Mouse (Mus musculus) limb, embryonic 13.5 days (tissue): ENCODE results near the gene Zbtb7a. TPM values are rescaled to one million over a fixed set of nuclear protein-coding genes. Genes with fewer than 3 reads are reported as not detected.

Experiments used
- ATAC-seq: fragments of 200-750 bp; cut with Nextera tagmentation; 2 replicates; pipeline ENCODE4 v1.8.0; 2017; ENCODE audit warnings: low read depth, moderate number of reproducible peaks, moderate TSS enrichment; ENCODE audit not compliant: low FRiP score
- H3K27ac ChIP-seq: fragments of 300-500 bp; sonication (generic); 2 replicates; pipeline ENCODE4 v1.5.1; 2015; ENCODE audit warnings: inconsistent platforms, mild to moderate bottlenecking, moderate library complexity
- H3K27me3 ChIP-seq: fragments of 300-500 bp; sonication (generic); 2 replicates; pipeline ENCODE4 v1.6.1; 2015; ENCODE audit warnings: mild to moderate bottlenecking, inconsistent platforms
- H3K36me3 ChIP-seq: fragments of 300-500 bp; sonication (generic); 2 replicates; pipeline ENCODE4 v1.6.1; 2015; ENCODE audit warnings: inconsistent platforms, mild to moderate bottlenecking, moderate library complexity
- H3K4me1 ChIP-seq: fragments of 300-500 bp; sonication (generic); 2 replicates; pipeline ENCODE4 v1.6.1; 2015; ENCODE audit warnings: inconsistent platforms
- H3K4me2 ChIP-seq: fragments of 300-500 bp; sonication (generic); replicated peaks from 2 replicates; pipeline ENCODE4 v1.6.1; 2015; ENCODE audit warnings: inconsistent platforms, mild to moderate bottlenecking, moderate library complexity
- H3K4me3 ChIP-seq: fragments of 300-500 bp; sonication (generic); 2 replicates; pipeline ENCODE4 v1.5.1; 2015; ENCODE audit warnings: moderate library complexity, mild to moderate bottlenecking, inconsistent platforms
- H3K9ac ChIP-seq: fragments of 300-500 bp; sonication (generic); 2 replicates; pipeline ENCODE4 v1.6.1; 2015; ENCODE audit warnings: mild to moderate bottlenecking, inconsistent platforms
- H3K9me3 ChIP-seq: fragments of 300-500 bp; sonication (generic); 2 replicates; pipeline ENCODE4 v1.6.1; 2016; ENCODE audit warnings: inconsistent platforms
- WGBS: fragments of 180-500 bp; shearing (Covaris S2); methylation state at CpG from one replicate; pipeline ENCODE4 v1.1.7; 2015; 5-methylcytosine and 5-hydroxymethylcytosine counted together
- polyA plus RNA-seq: library from polyadenylated mRNA; unstranded; fragments of >200 nt; fragmentation: Nextera tagmentation; extraction: Ambion mirVana; gene quantifications from 2 replicates; pipeline ENCODE4 v1.2.1, GENCODE M21; 2015

Zbtb7a gene
- polyA plus RNA-seq, 1 experiment from 2014 or later, result 22.6 TPM

DNA sequence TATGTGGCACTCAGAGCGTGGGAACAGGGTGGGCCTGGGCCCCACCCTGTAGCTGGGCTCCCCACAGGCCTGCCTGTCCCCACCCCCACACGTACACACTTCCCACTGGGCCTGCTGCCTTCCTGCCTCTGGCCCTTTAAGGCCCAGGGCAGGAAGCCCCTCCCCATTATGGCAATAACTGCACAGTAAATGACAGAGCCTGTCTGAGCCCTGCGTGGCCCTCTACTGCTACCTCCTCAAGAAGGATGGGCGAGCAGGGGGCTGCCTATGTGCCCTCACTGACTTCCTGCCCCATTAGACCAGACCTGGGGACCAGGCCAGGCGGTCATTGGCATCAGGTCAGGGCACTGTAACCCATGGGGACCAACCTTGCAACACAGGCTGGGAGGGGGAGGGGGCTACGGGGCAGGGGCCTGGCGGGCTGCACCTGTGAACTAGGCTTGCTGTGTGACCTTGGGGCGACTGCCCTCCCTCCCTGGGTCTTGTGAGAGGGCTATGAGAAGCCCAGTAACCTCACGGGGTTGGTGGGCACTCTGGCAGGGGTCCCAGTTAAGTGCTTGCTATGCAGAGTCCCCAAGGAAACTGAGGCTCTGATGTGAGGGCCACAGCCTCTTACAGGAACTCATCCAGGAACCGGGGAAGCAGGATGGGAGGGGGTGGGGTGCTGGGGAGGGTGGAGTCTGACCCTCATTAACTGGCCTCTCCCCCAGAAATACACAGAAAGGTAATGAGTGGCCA, 5.9 kb downstream of the Zbtb7a start:
- WGBS, result 50% methylated on average over 10 of the region's 10 CpGs
- H3K4me3 ChIP-seq, result peak overlapping the region; percentile 87
- H3K27ac ChIP-seq, result no peak overlapping the region; the same call in 1 of the 2 replicates
- H3K27me3 ChIP-seq, result peaks cover under 1% of the 10 kb centered on the region; the same call in 1 of the 2 replicates
- peak overlapping the region; percentile 98 for H3K4me2 ChIP-seq
- H3K4me1 ChIP-seq, result peaks cover 50% of the 10 kb centered on the region
- H3K9me3 ChIP-seq, result no peaks in the 10 kb centered on the region
- H3K36me3 ChIP-seq, result peaks cover 42% of the 10 kb centered on the region
- no peak for ATAC-seq
- H3K9ac ChIP-seq, result peak overlapping the region; percentile 93

GRCm38 (mm10) chr10:81141455-81142210, 6.6 kb downstream of the Zbtb7a start:
- Histone ChIP-seq H3K27ac (no peak overlapping the region), H3K9me3 (no peaks in the 10 kb centered on the region), H3K4me1 (peaks cover 49% of the 10 kb centered on the region), H3K36me3 (peaks cover 49% of the 10 kb centered on the region), H3K9ac (peak overlapping the region; percentile 35), H3K4me3 (no peak overlapping the region), H3K27me3 (no peaks in the 10 kb centered on the region), H3K4me2 (peak overlapping the region; percentile 11)
- no peak for ATAC-seq
- 82% methylated on average over 7 of the region's 7 CpGs for WGBS

GRCm38 (mm10) chr10:81142551-81142981, 7.5 kb downstream of the Zbtb7a start:
- peaks cover 59% of the 10 kb centered on the region for H3K36me3 ChIP-seq
- peaks cover 49% of the 10 kb centered on the region for H3K4me1 ChIP-seq
- no peaks in the 10 kb centered on the region for H3K27me3 ChIP-seq
- 69% methylated on average over 5 of the region's 5 CpGs for WGBS
- H3K4me2 ChIP-seq, result no peak overlapping the region
- no peak overlapping the region for H3K4me3 ChIP-seq
- no peak for ATAC-seq
- H3K27ac ChIP-seq, result no peak overlapping the region
- H3K9ac ChIP-seq, result peak overlapping the region; percentile 35; the same call in 1 of the 2 replicates
- no peaks in the 10 kb centered on the region for H3K9me3 ChIP-seq

DNA sequence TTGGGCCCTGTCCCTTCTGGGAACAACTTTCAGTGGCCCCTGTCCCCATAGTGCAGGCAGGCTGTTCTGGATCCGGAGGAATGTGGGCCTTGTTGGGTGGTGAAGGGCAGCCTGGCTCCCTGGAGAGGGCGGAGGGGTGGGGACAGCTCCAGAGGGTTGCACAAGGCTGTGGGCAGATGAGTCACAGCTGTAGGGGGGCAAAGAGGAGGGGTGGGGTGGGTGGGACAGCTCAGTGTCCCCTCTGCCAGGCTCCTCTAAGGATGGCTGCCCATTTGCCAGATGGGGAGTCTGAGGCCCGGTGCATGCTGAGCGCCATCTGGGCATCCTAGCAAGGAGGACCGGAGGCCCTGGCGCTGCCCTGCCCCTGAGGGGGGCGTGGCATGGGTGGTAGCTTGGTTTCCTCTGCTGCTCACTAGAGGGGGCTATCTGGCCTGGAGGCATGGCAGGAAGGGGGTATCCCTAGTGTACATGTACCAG, 8.2 kb downstream of the Zbtb7a start:
- Histone ChIP-seq H3K9ac (0 out of 2 replicates have a peak overlapping the region, but pooled peaks have one; percentile 35), H3K4me3 (no peak overlapping the region), H3K27ac (no peak overlapping the region), H3K27me3 (no peaks in the 10 kb centered on the region), H3K4me1 (peaks cover 48% of the 10 kb centered on the region), H3K4me2 (no peak overlapping the region), H3K36me3 (peaks cover 65% of the 10 kb centered on the region), H3K9me3 (no peaks in the 10 kb centered on the region)
- ATAC-seq, result no peak
- 90% methylated on average over 7 of the region's 7 CpGs for WGBS

DNA sequence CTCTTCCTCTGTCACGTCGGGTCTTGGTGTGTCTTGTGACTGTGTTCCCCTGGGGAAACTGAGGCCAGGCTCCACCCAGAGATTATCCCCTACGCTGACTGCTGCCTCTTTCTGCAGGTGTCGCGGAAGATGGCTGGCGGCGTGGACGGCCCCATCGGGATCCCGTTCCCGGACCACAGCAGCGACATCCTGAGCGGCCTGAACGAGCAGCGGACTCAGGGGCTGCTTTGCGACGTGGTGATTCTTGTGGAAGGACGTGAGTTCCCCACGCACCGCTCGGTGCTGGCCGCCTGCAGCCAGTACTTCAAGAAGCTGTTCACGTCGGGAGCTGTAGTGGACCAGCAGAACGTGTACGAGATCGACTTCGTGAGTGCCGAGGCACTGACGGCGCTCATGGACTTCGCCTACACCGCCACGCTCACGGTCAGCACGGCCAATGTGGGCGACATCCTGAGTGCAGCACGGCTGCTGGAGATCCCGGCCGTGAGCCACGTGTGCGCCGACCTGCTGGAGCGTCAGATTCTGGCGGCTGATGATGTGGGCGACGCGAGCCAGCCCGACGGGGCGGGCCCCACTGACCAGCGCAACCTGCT, 8.9 kb downstream of the Zbtb7a start:
- 96% methylated on average over 52 of the region's 52 CpGs for WGBS
- no peaks in the 10 kb centered on the region for H3K9me3 ChIP-seq
- no peak overlapping the region for H3K4me3 ChIP-seq
- peaks cover 72% of the 10 kb centered on the region for H3K36me3 ChIP-seq
- no peaks in the 10 kb centered on the region for H3K27me3 ChIP-seq
- ATAC-seq, result no peak
- no peak overlapping the region for H3K4me2 ChIP-seq
- peaks cover 40% of the 10 kb centered on the region for H3K4me1 ChIP-seq
- H3K9ac ChIP-seq, result no peak overlapping the region
- H3K27ac ChIP-seq, result no peak overlapping the region

GRCm38 (mm10) chr10:81144667-81145066, 9.6 kb downstream of the Zbtb7a start:
- Histone ChIP-seq H3K9ac (no peak overlapping the region), H3K36me3 (peaks cover 74% of the 10 kb centered on the region), H3K4me2 (no peak overlapping the region), H3K9me3 (no peaks in the 10 kb centered on the region), H3K27me3 (no peaks in the 10 kb centered on the region), H3K27ac (no peak overlapping the region), H3K4me3 (no peak overlapping the region), H3K4me1 (peaks cover 33% of the 10 kb centered on the region)
- WGBS, result 95% methylated on average over 27 of the region's 27 CpGs
- no peak for ATAC-seq

DNA sequence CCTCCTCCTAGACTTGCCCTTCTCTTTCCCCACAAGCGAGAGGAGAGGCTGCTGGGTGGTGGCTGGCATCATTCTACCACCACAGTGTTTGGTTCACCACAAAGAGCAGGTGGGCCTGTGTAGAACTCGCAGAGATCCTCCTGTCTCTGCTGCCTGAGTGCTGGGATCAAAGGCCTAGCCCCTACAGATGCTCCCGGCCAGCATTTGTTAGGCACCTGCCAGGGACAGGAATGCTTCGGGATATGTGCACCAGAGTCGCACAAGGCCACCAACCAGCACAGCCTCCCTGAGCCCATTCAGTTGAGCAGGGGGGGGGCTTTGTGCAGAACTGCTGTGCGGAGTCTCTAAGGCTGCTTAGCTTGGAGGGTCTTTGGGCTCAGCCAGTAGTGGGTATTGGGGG, 10.3 kb downstream of the Zbtb7a start:
- Histone ChIP-seq H3K9ac (no peak overlapping the region), H3K27me3 (no peaks in the 10 kb centered on the region), H3K4me3 (no peak overlapping the region), H3K9me3 (no peaks in the 10 kb centered on the region), H3K27ac (no peak overlapping the region), H3K4me2 (no peak overlapping the region), H3K4me1 (peaks cover 26% of the 10 kb centered on the region), H3K36me3 (peaks cover 75% of the 10 kb centered on the region)
- no peak for ATAC-seq
- WGBS, result 95% methylated on average over 6 of the region's 6 CpGs

DNA sequence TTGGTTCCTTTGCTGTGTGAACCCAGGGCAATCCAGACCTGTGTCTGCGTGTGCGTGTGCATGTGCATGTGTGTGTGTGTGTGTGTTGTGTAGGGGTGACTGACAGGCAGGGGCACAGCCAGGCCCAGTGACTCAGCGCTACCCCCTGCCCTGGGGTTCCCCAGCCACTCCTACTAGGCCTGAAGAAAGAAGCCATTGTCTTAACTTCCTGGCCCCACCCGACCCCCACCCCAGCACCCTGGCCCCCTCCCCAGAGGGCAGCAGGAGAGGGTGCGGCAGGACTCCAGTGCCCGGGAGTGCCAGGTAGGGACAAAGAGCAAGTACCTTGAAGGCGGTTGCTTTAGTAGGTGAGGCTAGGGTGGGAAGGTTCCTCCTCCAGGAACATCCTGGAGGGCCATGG, 10.8 kb downstream of the Zbtb7a start:
- Histone ChIP-seq H3K27me3 (no peaks in the 10 kb centered on the region), H3K9ac (0 out of 2 replicates have a peak overlapping the region, but pooled peaks have one; percentile 39), H3K4me1 (peaks cover 22% of the 10 kb centered on the region), H3K9me3 (no peaks in the 10 kb centered on the region), H3K36me3 (peaks cover 78% of the 10 kb centered on the region), H3K27ac (no peak overlapping the region; the same call in 1 of the 2 replicates), H3K4me3 (no peak overlapping the region), H3K4me2 (no peak overlapping the region)
- 89% methylated on average over 7 of the region's 7 CpGs for WGBS
- ATAC-seq, result no peak

DNA sequence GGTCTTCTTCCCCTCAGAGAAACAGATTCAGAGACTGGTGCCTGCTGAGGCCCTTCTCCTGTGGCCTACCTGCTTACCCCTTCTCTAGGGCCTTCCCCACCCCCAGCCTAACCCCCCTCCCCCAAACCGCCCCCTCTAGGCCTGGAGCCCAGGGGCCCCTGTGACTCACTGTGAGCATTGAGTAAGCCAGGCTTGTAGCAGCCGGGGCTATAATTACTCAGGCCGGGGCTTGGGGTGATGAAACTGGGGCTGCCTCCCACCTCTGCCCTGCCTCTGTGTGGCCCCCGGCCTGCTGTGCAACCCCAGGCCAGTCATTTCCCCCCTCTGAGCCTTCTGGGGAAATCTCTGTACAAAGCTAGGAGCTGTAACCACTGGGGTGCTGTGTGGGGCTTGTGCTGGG, 11.3 kb downstream of the Zbtb7a start:
- no peak for ATAC-seq
- Histone ChIP-seq H3K27me3 (no peaks in the 10 kb centered on the region), H3K9me3 (no peaks in the 10 kb centered on the region), H3K9ac (no peak overlapping the region), H3K4me1 (peaks cover 17% of the 10 kb centered on the region), H3K4me3 (no peak overlapping the region), H3K4me2 (no peak overlapping the region), H3K27ac (no peak overlapping the region; the same call in 1 of the 2 replicates), H3K36me3 (peaks cover 78% of the 10 kb centered on the region)
- WGBS, result 79% methylated on average over 4 of the region's 4 CpGs

DNA sequence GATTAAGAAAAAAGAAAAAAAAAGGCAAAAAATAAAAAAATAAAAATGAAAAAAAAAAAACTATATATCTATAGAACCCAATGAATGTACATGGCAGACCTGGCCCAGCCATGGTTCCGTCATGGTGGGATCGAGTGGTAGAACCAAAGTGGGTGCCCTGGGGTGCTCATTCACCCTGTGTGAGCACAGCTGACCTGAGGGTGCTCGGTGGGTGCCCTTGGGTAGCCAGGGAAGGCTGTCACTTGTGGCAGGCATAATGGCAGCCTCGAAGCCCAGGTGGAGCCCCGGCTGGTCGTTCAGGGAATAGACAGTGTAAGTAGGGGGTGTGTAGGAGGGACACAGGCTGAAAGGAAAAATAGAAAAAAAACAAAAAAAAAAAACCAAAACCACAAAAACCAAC, 16.2 kb downstream of the Zbtb7a start:
- H3K9me3 ChIP-seq, result no peaks in the 10 kb centered on the region
- 69% methylated on average over 6 of the region's 6 CpGs for WGBS
- H3K4me1 ChIP-seq, result 0 out of 2 replicates have a peak, but pooled peaks cover 4% of the 10 kb centered on the region
- no peak overlapping the region for H3K4me3 ChIP-seq
- no peak for ATAC-seq
- H3K27ac ChIP-seq, result no peak overlapping the region
- H3K27me3 ChIP-seq, result no peaks in the 10 kb centered on the region
- no peak overlapping the region for H3K9ac ChIP-seq
- peaks cover 89% of the 10 kb centered on the region for H3K36me3 ChIP-seq
- H3K4me2 ChIP-seq, result no peak overlapping the region

DNA sequence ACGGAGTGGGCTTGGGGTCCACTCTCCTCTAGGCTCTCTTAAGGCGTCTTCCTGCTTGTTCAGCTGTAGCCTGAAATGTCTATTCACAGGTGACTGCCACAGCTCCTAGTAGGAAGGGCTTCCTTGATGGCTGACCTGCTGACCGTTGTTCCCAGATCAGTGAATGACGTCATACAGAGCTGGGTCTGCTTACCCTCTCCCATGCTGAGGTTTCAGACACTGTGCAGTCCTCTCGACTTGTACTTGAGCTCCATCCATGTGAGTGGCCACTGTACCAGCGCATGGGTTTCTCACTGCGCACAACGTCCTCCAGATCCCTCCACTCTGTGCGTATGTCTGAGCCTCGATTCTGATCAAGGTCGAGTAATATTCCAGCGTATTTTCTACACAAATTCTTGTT, 17.6 kb downstream of the Zbtb7a start:
- H3K36me3 ChIP-seq, result peaks cover 89% of the 10 kb centered on the region
- 0 out of 2 replicates have a peak, but pooled peaks cover 4% of the 10 kb centered on the region for H3K4me1 ChIP-seq
- H3K9me3 ChIP-seq, result no peaks in the 10 kb centered on the region
- 0 out of 2 replicates have a peak overlapping the region, but pooled peaks have one; percentile 48 for H3K27ac ChIP-seq
- H3K4me3 ChIP-seq, result no peak overlapping the region
- ATAC-seq, result no peak
- H3K9ac ChIP-seq, result no peak overlapping the region
- no peak overlapping the region for H3K4me2 ChIP-seq
- WGBS, result 77% methylated on average over 12 of the region's 12 CpGs
- no peaks in the 10 kb centered on the region for H3K27me3 ChIP-seq

DNA sequence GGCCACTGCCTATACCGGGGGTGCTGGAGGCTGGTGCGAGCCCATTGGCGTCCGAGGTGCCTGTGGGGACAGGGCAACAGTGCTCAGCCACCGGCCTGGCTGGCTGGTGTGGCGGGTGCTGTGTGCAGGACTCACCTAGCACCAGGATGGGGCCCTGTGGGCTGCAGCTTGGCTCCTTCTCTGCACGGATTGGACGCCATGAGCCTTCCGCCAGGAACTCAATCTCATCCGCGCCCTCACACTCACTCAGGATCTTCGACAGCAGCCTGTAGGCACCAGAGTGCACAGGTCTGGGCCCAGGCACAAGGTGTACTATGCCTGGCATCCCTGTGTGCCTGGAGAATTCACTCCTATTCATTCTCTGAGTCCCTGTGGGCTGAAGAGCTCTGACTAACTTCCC, 19.3 kb downstream of the Zbtb7a start:
- peaks cover 89% of the 10 kb centered on the region for H3K36me3 ChIP-seq

More for the DNA sequence above, 19.3 kb downstream of the Zbtb7a start:
- ATAC-seq, result no peak
- H3K9ac ChIP-seq, result no peak overlapping the region
- no peak overlapping the region for H3K27ac ChIP-seq
- no peak overlapping the region for H3K4me3 ChIP-seq
- WGBS, result 88% methylated on average over 12 of the region's 12 CpGs
- no peak overlapping the region for H3K4me2 ChIP-seq
- H3K4me1 ChIP-seq, result 0 out of 2 replicates have a peak, but pooled peaks cover 4% of the 10 kb centered on the region
- H3K27me3 ChIP-seq, result no peaks in the 10 kb centered on the region
- no peaks in the 10 kb centered on the region for H3K9me3 ChIP-seq
